Mouse (Mus musculus) kidney, postnatal 4 days (tissue): ENCODE measurements at regions not wholly inside any gene's neighbourhood (a gene's known extent, or its start where the extent isn't known, plus 50 kb on each side); places are given as distances from the start of the nearest gene placed in this dataset.

Experiments
- DNase-seq, 2 experiments: peaks; one replicate each; pipeline ENCODE4 v3.0.0; 2021; ENCODE audit warnings: mixed read lengths in 2 of 2

GRCm38 (mm10) chr13:42244240-42245086, 56.8 kb upstream of the Edn1 start:
- DNase-seq: peak; percentile 33 to 52

GRCm38 (mm10) chr13:42245753-42246409, 55.4 kb upstream of the Edn1 start:
- no peak for DNase-seq
